Mouse (Mus musculus) heart, embryonic 16.5 days (tissue): Measurements from ENCODE around the gene Acrbp. TPM values are rescaled to one million over a fixed set of nuclear protein-coding genes. Genes with fewer than 3 reads are reported as not detected.
"Not testable (repeated sequence)": the region's sequence is repeated elsewhere in the genome, so short reads cannot be mapped to it uniquely, and the experiment has no call there.

Experiments
- ATAC-seq: fragments of 200-750 bp; cut with Nextera tagmentation; replicated peaks from 2 replicates; pipeline ENCODE4 v1.8.0; 2017; ENCODE audit warnings: moderate number of reproducible peaks; ENCODE audit not compliant: insufficient read depth, low FRiP score; ENCODE audit errors: extremely low read depth
- H3K27ac ChIP-seq: fragments of 300-500 bp; sonication (generic); 2 replicates; pipeline ENCODE4 v1.5.1; 2014; ENCODE audit warnings: mild to moderate bottlenecking, low read length, control low read depth, moderate library complexity
- H3K27me3 ChIP-seq: fragments of 300-500 bp; sonication (generic); 2 replicates; pipeline ENCODE4 v1.6.1; 2014; ENCODE audit warnings: low read length, mixed read lengths; ENCODE audit not compliant: control insufficient read depth, insufficient read depth
- H3K36me3 ChIP-seq: fragments of 300-500 bp; sonication (generic); 2 replicates; pipeline ENCODE4 v1.6.1; 2014; ENCODE audit not compliant: control insufficient read depth, insufficient read depth
- H3K4me1 ChIP-seq: fragments of 300-500 bp; sonication (generic); 2 replicates; pipeline ENCODE4 v1.6.1; 2014; ENCODE audit warnings: low read length, mixed read lengths; ENCODE audit not compliant: control insufficient read depth, insufficient read depth
- H3K4me2 ChIP-seq: fragments of 300-500 bp; sonication (generic); 2 replicates; pipeline ENCODE4 v1.6.1; 2014; ENCODE audit warnings: low read depth, mild to moderate bottlenecking, control low read depth, low read length
- H3K4me3 ChIP-seq: fragments of 300-500 bp; sonication (generic); 2 replicates; pipeline ENCODE4 v1.5.1; 2014; ENCODE audit warnings: mild to moderate bottlenecking, control low read depth, low read length
- H3K9ac ChIP-seq: fragments of 300-500 bp; sonication (generic); 2 replicates; pipeline ENCODE4 v1.6.1; 2014; ENCODE audit warnings: low read length, control low read depth
- H3K9me3 ChIP-seq: fragments of 300-500 bp; sonication (generic); replicated peaks from 2 replicates; pipeline ENCODE4 v1.6.1; 2016; ENCODE audit warnings: low read length; ENCODE audit not compliant: control insufficient read depth
- WGBS: fragments of 180-500 bp; shearing (Covaris S2); extraction: QIAGEN DNeasy Blood & Tissue Kit; methylation state at CpG from one replicate; pipeline ENCODE4 v1.1.7; 2014; 5-methylcytosine and 5-hydroxymethylcytosine counted together
- polyA plus RNA-seq: library from polyadenylated mRNA; unstranded; fragments of >200 nt; fragmentation: Nextera tagmentation; extraction: Ambion mirVana; gene quantifications from 2 replicates; pipeline ENCODE4 v1.2.1, GENCODE M21; 2015

Acrbp gene
- polyA plus RNA-seq, 1 experiment from 2014 or later, result 8.0 TPM

DNA sequence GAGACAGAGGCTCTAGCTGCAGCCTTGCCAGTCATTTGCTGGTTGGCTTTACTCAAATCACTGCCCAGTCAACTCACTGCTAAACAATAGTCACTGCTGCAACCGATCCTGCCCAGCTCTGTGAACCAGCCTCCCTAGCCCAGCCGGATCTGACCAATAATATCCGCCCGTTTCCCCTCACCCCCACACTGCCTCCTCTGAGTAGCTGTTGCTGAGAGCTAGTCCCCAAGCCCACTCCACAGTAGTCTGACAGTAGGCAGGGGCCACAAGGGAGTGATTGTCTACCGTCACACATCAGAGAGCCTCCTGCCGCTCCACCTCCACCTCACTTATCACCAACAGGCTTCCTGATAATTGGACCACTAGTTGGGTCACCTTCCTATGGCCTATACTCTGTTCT, 12.0 kb downstream of the Acrbp start:
- no peaks in the 10 kb centered on the region; the same call in 1 of the 2 replicates for H3K27me3 ChIP-seq
- whole genome bisulfite sequencing, result 16% methylated on average over 6 of the region's 6 CpGs
- no peak overlapping the region for H3K27ac ChIP-seq
- ATAC-seq, result no peak
- H3K4me1 ChIP-seq, result peaks cover 10% of the 10 kb centered on the region
- H3K4me3 ChIP-seq, result no peak overlapping the region
- H3K4me2 ChIP-seq, result no peak overlapping the region
- no peaks in the 10 kb centered on the region for H3K9me3 ChIP-seq
- H3K9ac ChIP-seq, result no peak overlapping the region
- H3K36me3 ChIP-seq, result no peaks in the 10 kb centered on the region

DNA sequence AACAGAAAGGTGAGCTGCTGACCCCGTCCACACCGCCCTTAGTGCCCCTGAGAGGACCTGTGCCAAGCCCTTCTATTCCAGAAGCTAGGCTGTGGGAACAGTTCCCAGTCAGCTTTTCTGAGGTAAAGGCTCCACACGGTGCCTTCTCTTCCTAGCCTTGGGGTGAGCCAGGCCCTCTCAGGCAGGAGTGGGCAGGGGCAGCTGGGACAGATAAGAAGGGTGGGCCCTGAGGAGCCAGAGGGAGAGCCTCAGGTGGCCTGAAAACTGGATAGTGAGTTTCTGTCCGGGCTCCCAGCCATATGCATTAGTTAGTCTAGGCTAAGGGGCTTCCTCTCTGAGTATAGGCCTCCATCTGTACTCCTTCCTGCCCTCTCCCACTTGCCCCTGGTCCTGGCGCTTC, 13.0 kb downstream of the Acrbp start:
- Histone ChIP-seq H3K4me1 (peaks cover 10% of the 10 kb centered on the region), H3K27me3 (no peaks in the 10 kb centered on the region; the same call in 1 of the 2 replicates), H3K4me2 (no peak overlapping the region), H3K9me3 (no peaks in the 10 kb centered on the region), H3K4me3 (no peak overlapping the region), H3K9ac (no peak overlapping the region), H3K27ac (no peak overlapping the region), H3K36me3 (no peaks in the 10 kb centered on the region)
- WGBS, result 81% methylated on average over 5 of the region's 5 CpGs
- no peak for ATAC-seq

DNA sequence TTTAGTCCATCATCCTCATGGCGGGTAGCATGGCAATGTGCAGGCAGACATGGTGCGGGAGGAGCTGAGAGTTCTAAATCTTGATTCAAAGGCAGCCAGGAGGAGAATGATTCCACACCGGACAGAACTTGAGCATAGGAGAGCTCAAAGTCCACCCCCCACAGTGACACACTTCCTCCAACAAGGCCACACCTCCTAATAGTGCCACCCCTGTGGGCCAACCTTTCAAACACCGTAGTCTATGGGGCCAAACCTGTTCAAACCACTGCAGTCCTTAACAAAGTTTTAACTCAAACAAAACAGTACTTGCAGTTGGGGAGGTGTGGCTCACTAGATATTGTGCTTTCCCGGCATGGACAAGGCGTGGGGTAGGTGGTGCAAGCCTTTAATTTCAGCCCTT, 14.4 kb downstream of the Acrbp start:
- Histone ChIP-seq H3K4me3 (no peak overlapping the region), H3K4me2 (no peak overlapping the region), H3K9ac (no peak overlapping the region), H3K27ac (no peak overlapping the region), H3K9me3 (no peaks in the 10 kb centered on the region), H3K4me1 (peaks cover 10% of the 10 kb centered on the region), H3K36me3 (no peaks in the 10 kb centered on the region), H3K27me3 (no peaks in the 10 kb centered on the region; the same call in 1 of the 2 replicates)
- 79% methylated on average over 6 of the region's 6 CpGs for WGBS
- no peak for ATAC-seq

DNA sequence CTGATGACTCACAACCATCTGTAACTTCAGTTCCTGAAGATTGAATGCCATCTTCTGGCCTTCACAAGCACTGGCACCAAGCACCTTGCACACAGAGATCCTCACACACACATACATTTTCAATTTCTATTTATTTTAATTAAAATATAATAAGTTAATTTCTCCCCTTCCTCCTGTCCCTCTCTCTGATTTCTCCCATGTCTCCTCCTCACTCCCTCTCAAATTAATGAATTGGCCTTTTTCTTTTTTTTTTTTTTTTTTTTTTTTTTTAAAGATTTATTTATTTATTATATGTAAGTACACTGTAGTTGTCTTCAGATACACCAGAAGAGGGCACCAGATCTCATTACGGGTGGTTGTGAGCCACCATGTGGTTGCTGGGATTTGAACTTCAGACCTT, 15.7 kb downstream of the Acrbp start:
- not testable (repeated sequence) for H3K4me2 ChIP-seq, ATAC-seq, H3K36me3 ChIP-seq, H3K4me3 ChIP-seq, H3K9ac ChIP-seq, H3K9me3 ChIP-seq, H3K27me3 ChIP-seq, H3K27ac ChIP-seq
- WGBS, result no CpG with 5 or more reads among the region's 1 CpGs
- peaks cover 10% of the 10 kb centered on the region for H3K4me1 ChIP-seq

GRCm38 (mm10) chr6:125067571-125067995, 18.1 kb downstream of the Acrbp start, which contains the start of gene Lpar5:
Gene Lpar5 (plus strand): TSS chr6:125067920.
- H3K4me3 ChIP-seq, result no peak within 1 kb of the TSS
- no peaks in the 10 kb centered on the region for H3K36me3 ChIP-seq
- H3K9me3 ChIP-seq, result no peaks in the 10 kb centered on the region
- H3K27ac ChIP-seq, result no peak within 1 kb of the TSS
- no peak within 1 kb of the TSS for H3K9ac ChIP-seq
- 41% methylated on average over 8 of the region's 8 CpGs for WGBS
- no peak within 1 kb of the TSS for H3K4me2 ChIP-seq
- H3K4me1 ChIP-seq, result no peaks in the 10 kb centered on the region
- ATAC-seq, result no peak
- no peaks in the 10 kb centered on the region for H3K27me3 ChIP-seq

- Histone ChIP-seq H3K9me3 (no peaks in the 10 kb centered on the region), H3K27ac (peak overlapping the region; percentile 33; the same call in 1 of the 2 replicates), H3K36me3 (no peaks in the 10 kb centered on the region), H3K4me3 (peak overlapping the region; percentile 2; the same call in 1 of the 2 replicates), H3K4me2 (peak overlapping the region; percentile 19; the same call in 1 of the 2 replicates), H3K9ac (no peak overlapping the region), H3K27me3 (no peaks in the 10 kb centered on the region), H3K4me1 (no peaks in the 10 kb centered on the region)
- peak; percentile 52 for ATAC-seq
- WGBS, result 75% methylated on average over 18 of the region's 18 CpGs
Observed at GRCm38 (mm10) chr6:125071170-125071895, 21.8 kb downstream of the Acrbp start.

- Histone ChIP-seq H3K9me3 (no peaks in the 10 kb centered on the region), H3K9ac (no peak overlapping the region; the same call in 1 of the 2 replicates), H3K4me1 (no peaks in the 10 kb centered on the region), H3K27ac (peak overlapping the region; percentile 56; the same call in 1 of the 2 replicates), H3K36me3 (no peaks in the 10 kb centered on the region), H3K4me2 (peak overlapping the region; percentile 19; the same call in 1 of the 2 replicates), H3K27me3 (no peaks in the 10 kb centered on the region), H3K4me3 (peak overlapping the region; percentile 2; the same call in 1 of the 2 replicates)
- 25% methylated on average over 2 of the region's 2 CpGs for WGBS
- peak; percentile 34; the same call in 1 of the 2 replicates for ATAC-seq
Observed at GRCm38 (mm10) chr6:125071896-125072279, 22.4 kb downstream of the Acrbp start.

GRCm38 (mm10) chr6:125073825-125074224, 24.3 kb downstream of the Acrbp start:
- no peak overlapping the region for H3K4me2 ChIP-seq
- H3K9me3 ChIP-seq, result no peaks in the 10 kb centered on the region
- H3K27ac ChIP-seq, result no peak overlapping the region
- no peaks in the 10 kb centered on the region for H3K27me3 ChIP-seq
- H3K4me3 ChIP-seq, result no peak overlapping the region
- no peak for ATAC-seq
- H3K36me3 ChIP-seq, result no peaks in the 10 kb centered on the region
- no peak overlapping the region for H3K9ac ChIP-seq
- H3K4me1 ChIP-seq, result no peaks in the 10 kb centered on the region
- WGBS, result 62% methylated on average over 8 of the region's 8 CpGs

GRCm38 (mm10) chr6:125081394-125081793, 31.9 kb downstream of the Acrbp start:
- peak overlapping the region; percentile 77 for H3K4me2 ChIP-seq
- no peak for ATAC-seq
- H3K27me3 ChIP-seq, result no peaks in the 10 kb centered on the region
- WGBS, result 25% methylated on average over 25 of the region's 25 CpGs
- no peaks in the 10 kb centered on the region for H3K9me3 ChIP-seq
- H3K4me3 ChIP-seq, result peak overlapping the region; percentile 52
- peak overlapping the region; percentile 68 for H3K9ac ChIP-seq
- peaks cover 5% of the 10 kb centered on the region; the same call in 1 of the 2 replicates for H3K4me1 ChIP-seq
- H3K27ac ChIP-seq, result peak overlapping the region; percentile 66
- H3K36me3 ChIP-seq, result no peaks in the 10 kb centered on the region
